Mouse (Mus musculus) hindbrain, embryonic 11.5 days (tissue): ENCODE results near the gene Tmem246. TPM values are rescaled to one million over a fixed set of nuclear protein-coding genes. Genes with fewer than 3 reads are reported as not detected.
"Not testable (repeated sequence)": the region's sequence is repeated elsewhere in the genome, so short reads cannot be mapped to it uniquely, and the experiment has no call there.

ENCODE experiments used
- ATAC-seq: fragments of 200-750 bp; cut with Nextera tagmentation; 2 replicates; pipeline ENCODE4 v1.8.0; 2017; ENCODE audit warnings: mild to moderate bottlenecking, moderate TSS enrichment, moderate library complexity; ENCODE audit not compliant: low FRiP score
- DNase-seq: peaks from one replicate; pipeline ENCODE4 v3.0.0-alpha.2; 2015; ENCODE audit warnings: low spot score
- H3K27ac ChIP-seq: fragments of 300-500 bp; sonication (generic); 2 replicates; pipeline ENCODE4 v1.5.1; 2014; ENCODE audit warnings: mild to moderate bottlenecking, low read depth, low read length
- H3K27me3 ChIP-seq: fragments of 300-500 bp; sonication (generic); 2 replicates; pipeline ENCODE4 v1.6.1; 2014; ENCODE audit warnings: mild to moderate bottlenecking, low read length, moderate library complexity, mixed read lengths; ENCODE audit not compliant: control insufficient read depth, insufficient read depth
- H3K36me3 ChIP-seq: fragments of 300-500 bp; sonication (generic); 2 replicates; pipeline ENCODE4 v1.6.1; 2014; ENCODE audit warnings: mild to moderate bottlenecking, low read length, moderate library complexity, mixed read lengths; ENCODE audit not compliant: control insufficient read depth, insufficient read depth
- H3K4me1 ChIP-seq: fragments of 300-500 bp; sonication (generic); replicated peaks from 2 replicates; pipeline ENCODE4 v1.6.1; 2014; ENCODE audit warnings: low read length, mixed read lengths; ENCODE audit not compliant: control insufficient read depth, insufficient read depth
- H3K4me2 ChIP-seq: fragments of 300-500 bp; sonication (generic); replicated peaks from 2 replicates; pipeline ENCODE4 v1.6.1; 2014; ENCODE audit warnings: mild to moderate bottlenecking, low read depth, low read length
- H3K4me3 ChIP-seq: fragments of 300-500 bp; sonication (generic); 2 replicates; pipeline ENCODE4 v1.5.1; 2014; ENCODE audit warnings: low read depth, low read length
- H3K9ac ChIP-seq: fragments of 300-500 bp; sonication (generic); 2 replicates; pipeline ENCODE4 v1.6.1; 2014; ENCODE audit warnings: low read depth, low read length
- H3K9me3 ChIP-seq: fragments of 300-500 bp; sonication (generic); 2 replicates; pipeline ENCODE4 v1.6.1; 2016; ENCODE audit warnings: low read length; ENCODE audit not compliant: control insufficient read depth
- WGBS: fragments of 180-500 bp; shearing (Covaris S2); extraction: QIAGEN DNeasy Blood & Tissue Kit; methylation state at CpG from one replicate; pipeline ENCODE4 v1.1.7; 2014; 5-methylcytosine and 5-hydroxymethylcytosine counted together
- polyA plus RNA-seq: library from polyadenylated mRNA; unstranded; fragments of >200 nt; fragmentation: Nextera tagmentation; extraction: Ambion mirVana; gene quantifications from 2 replicates; pipeline ENCODE4 v1.2.1, GENCODE M21; 2014

The Tmem246 gene
- polyA plus RNA-seq, 1 experiment from 2014 or later = 24.9 TPM

DNA sequence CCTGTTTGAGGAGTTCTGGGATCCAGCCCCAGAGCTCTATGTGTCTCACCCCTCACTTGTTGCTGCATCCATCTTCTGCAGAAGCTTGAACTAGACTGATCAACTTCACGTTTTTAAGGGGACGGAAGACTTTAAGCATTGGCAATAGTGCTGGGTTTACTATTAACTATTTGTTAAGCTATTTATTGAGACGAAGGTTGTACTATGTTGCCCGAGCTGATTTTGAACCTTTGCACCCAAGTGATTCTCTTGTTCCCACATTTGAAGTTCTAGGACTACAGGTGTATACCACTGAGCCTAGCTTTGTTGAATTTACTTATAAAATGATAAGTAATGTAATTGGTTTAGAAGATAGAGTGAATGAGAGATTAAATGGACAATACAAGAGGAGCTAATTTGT, 26.2 kb upstream of the Tmem246 start:
- Histone ChIP-seq H3K4me3 (no peak overlapping the region), H3K36me3 (no peaks in the 10 kb centered on the region), H3K27me3 (no peaks in the 10 kb centered on the region), H3K9me3 (no peaks in the 10 kb centered on the region), H3K9ac (no peak overlapping the region), H3K4me2 (no peak overlapping the region), H3K27ac (no peak overlapping the region), H3K4me1 (no peaks in the 10 kb centered on the region)
- no peak for ATAC-seq
- DNase-seq = no peak
- WGBS = 86% methylated on average over 4 of the region's 4 CpGs

DNA sequence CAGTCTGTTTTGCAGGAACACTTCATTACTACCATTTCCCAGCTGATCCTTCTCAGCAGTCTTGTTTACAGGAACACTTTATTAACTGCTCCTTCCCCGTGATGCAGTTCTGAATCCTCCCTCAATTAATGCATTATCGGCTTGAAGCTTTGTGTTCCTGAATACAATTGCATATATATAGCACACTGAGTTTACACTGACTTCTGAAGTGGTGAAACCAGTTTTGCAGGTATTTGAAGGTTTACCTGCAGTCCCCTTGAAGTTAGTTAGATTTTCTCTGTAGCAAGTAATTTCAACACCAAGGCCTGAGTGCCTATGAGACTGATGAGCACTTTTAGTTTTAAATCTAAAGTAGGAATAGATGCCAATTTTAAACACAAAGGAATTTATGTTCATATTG, 24.6 kb upstream of the Tmem246 start:
- DNase-seq = no peak
- H3K4me2 ChIP-seq = no peak overlapping the region
- H3K4me3 ChIP-seq = no peak overlapping the region
- no peak overlapping the region for H3K9ac ChIP-seq
- no peaks in the 10 kb centered on the region for H3K36me3 ChIP-seq
- no peaks in the 10 kb centered on the region for H3K27me3 ChIP-seq
- H3K27ac ChIP-seq = no peak overlapping the region
- no peaks in the 10 kb centered on the region for H3K4me1 ChIP-seq
- ATAC-seq = no peak
- 85% methylated on average over 2 of the region's 2 CpGs for WGBS
- H3K9me3 ChIP-seq = no peaks in the 10 kb centered on the region

DNA sequence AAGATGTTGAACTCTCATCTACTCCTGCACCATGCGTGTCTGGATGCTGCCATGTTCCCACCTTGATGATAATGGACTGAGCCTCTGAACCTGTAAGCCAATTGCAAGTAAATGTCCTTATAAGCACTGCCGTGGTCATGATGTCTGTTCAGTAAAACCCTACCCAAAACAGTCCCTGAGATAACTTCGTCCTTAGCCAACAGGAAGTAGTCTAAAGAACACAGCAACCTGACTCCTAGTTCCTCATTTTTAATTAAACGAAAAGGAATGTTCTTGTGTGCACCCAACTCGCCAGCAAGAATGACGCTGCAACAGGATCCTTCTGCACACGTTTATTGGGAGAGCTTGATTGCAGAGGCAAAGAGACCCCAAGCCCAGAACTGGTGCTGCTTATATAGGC, 22.2 kb upstream of the Tmem246 start:
- not testable (repeated sequence) for H3K36me3 ChIP-seq, H3K27me3 ChIP-seq, H3K4me2 ChIP-seq, H3K4me1 ChIP-seq, H3K4me3 ChIP-seq, H3K9ac ChIP-seq, DNase-seq, ATAC-seq, H3K27ac ChIP-seq, H3K9me3 ChIP-seq
- WGBS = 94% methylated on average over 7 of the region's 7 CpGs

DNA sequence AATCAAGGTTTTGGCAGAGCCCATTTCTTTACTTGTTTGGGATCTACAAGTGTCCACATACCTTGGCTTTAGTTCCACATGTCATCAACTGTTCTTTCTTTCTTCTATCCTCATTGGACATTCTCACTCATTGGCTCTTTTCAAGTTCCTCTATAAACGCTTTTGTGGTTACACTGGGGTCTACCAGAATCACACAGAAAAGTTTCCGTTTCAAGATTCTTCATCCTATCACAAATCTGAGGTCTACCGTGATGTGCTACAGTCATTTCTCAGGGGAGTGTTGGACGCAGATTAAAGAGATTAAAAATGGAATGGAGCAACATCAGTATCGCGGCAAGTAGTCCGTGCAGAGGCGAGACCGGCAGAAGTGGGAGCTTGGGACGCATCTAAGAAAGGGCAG, 19.2 kb upstream of the Tmem246 start:
- Histone ChIP-seq H3K9ac (no peak overlapping the region), H3K4me3 (no peak overlapping the region), H3K4me2 (no peak overlapping the region), H3K4me1 (no peaks in the 10 kb centered on the region), H3K27ac (no peak overlapping the region), H3K9me3 (no peaks in the 10 kb centered on the region), H3K36me3 (no peaks in the 10 kb centered on the region), H3K27me3 (no peaks in the 10 kb centered on the region)
- WGBS = 95% methylated on average over 10 of the region's 10 CpGs
- no peak for DNase-seq
- no peak for ATAC-seq

DNA sequence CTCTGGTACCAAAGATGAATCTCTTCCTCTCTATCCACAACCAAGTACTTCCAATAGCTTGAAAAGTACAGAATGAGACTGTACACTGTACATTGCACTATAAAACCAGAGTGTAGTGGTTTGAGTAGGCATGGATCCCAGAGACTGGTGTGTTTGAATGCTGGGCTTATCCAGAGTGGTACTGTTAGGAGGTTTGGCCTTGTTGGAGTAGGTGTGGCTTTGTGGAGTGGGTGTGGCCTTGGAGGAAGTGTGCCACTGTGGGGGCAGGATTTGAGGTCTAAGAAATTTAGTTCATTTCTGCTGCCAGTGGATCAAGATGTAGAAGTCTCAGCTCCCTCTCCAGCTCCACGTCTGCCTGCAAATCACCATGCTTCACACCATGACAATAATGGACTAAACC, 7.8 kb upstream of the Tmem246 start:
- Histone ChIP-seq H3K27me3 (no peaks in the 10 kb centered on the region), H3K9me3 (no peaks in the 10 kb centered on the region), H3K4me2 (no peak overlapping the region), H3K4me3 (no peak overlapping the region), H3K9ac (no peak overlapping the region), H3K36me3 (no peaks in the 10 kb centered on the region), H3K4me1 (no peaks in the 10 kb centered on the region), H3K27ac (no peak overlapping the region)
- WGBS = 79% methylated on average over 1 of the region's 1 CpGs
- DNase-seq (no peak), ATAC-seq (no peak)

DNA sequence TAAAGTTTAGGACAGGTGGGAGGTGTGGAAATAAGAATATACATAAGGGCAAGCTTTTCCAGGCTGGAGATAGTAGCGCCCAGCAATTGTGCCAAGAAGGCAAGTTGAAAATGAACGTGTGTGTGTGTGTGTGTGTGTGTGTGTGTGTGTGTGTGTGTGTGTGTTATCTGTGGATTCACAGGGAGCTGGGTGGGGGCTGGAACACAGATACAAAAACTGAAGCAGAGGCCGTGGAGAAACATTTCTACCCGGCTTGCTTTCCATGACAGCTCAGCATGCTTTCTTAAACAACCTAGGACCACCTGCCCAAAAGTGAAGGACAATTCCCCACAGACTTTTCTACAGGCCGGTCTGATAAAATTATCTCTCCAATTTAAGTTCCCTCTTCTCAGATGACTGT, 6.9 kb upstream of the Tmem246 start:
- Histone ChIP-seq H3K4me2 (no peak overlapping the region), H3K9me3 (no peaks in the 10 kb centered on the region), H3K36me3 (no peaks in the 10 kb centered on the region), H3K4me3 (no peak overlapping the region), H3K27ac (no peak overlapping the region), H3K27me3 (no peaks in the 10 kb centered on the region), H3K9ac (no peak overlapping the region), H3K4me1 (no peaks in the 10 kb centered on the region)
- ATAC-seq (no peak), DNase-seq (no peak)
- WGBS = 87% methylated on average over 5 of the region's 5 CpGs

DNA sequence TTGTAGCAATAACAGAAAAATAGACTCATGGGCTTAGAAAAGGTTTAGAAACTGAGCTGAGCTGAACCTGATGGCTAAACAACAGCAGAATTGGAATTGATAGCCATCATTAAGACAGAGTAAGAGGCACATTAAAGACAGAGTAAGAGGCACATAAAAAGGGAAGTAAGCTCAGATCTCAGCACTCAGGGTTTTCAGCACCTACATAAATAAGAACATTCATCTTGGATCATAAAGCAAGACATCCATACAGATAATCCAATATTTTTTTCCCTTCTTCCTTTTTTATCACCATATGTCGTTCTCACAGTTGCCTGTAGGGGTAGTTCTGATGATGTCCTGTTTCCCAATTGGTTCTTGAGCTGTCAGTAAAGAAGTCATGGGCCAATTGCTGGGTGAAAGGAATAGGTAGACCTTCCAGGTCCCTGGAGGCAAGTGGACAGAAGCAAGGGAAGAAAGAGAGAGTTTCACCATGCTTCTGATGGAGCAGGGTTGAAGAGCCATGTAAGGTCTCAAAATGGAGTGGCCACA, 6.4 kb upstream of the Tmem246 start:
- Histone ChIP-seq H3K9ac (no peak overlapping the region), H3K4me3 (no peak overlapping the region), H3K27me3 (no peaks in the 10 kb centered on the region), H3K4me2 (no peak overlapping the region), H3K4me1 (no peaks in the 10 kb centered on the region), H3K9me3 (no peaks in the 10 kb centered on the region), H3K36me3 (no peaks in the 10 kb centered on the region), H3K27ac (no peak overlapping the region)
- ATAC-seq = no peak
- WGBS = 70% methylated on average over 1 of the region's 1 CpGs
- DNase-seq = no peak

DNA sequence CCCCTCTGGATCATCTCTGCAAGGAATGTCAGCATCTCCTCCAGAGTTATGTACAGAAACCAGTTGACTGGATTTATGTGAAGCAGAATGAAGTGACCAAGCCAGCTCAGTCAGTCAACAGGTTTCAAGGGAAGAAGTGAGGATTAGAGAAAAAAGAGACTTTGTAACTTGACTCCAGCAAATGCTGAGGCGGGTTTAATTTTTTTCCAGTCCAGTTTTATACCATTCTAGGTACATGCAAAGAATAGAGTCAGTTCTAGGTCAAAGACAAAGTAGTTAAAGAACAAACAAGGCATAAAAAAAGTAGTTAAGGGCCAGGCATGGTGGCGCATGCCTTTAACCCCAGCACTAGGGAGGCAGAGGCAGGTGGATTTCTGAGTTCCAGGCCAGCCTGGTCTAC, 5.5 kb upstream of the Tmem246 start:
- Histone ChIP-seq H3K4me3 (no peak overlapping the region), H3K9ac (no peak overlapping the region), H3K36me3 (no peaks in the 10 kb centered on the region), H3K4me1 (no peaks in the 10 kb centered on the region), H3K27me3 (no peaks in the 10 kb centered on the region), H3K27ac (no peak overlapping the region), H3K9me3 (no peaks in the 10 kb centered on the region), H3K4me2 (no peak overlapping the region)
- ATAC-seq = no peak
- 88% methylated on average over 2 of the region's 2 CpGs for WGBS
- no peak for DNase-seq

DNA sequence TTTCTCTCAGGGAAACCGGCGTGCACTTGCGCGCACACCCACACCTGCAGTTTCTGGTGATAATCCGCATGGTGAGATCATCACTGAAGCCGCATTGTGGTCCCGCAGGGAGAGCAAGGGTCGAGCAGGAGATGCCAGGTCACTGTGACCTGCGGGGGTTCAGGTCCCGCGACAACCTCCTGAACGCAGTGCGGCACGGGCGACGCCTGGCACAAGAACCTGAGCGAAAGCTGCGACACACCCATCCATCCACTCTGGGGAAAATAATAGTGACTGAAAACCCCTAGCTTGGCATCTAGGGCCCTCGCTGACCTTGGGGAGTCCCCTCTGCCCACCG, 862 bp downstream of the Tmem246 start:
- H3K9me3 ChIP-seq = no peaks in the 10 kb centered on the region
- H3K36me3 ChIP-seq = no peaks in the 10 kb centered on the region
- peak overlapping the region; percentile 69 for H3K4me3 ChIP-seq
- no peaks in the 10 kb centered on the region for H3K27me3 ChIP-seq
- H3K4me2 ChIP-seq = peak overlapping the region; percentile 85
- peak overlapping the region; percentile 55; the same call in 1 of the 2 replicates for H3K27ac ChIP-seq
- H3K9ac ChIP-seq = peak overlapping the region; percentile 80
- ATAC-seq = no peak; the same call in 1 of the 2 replicates
- H3K4me1 ChIP-seq = no peaks in the 10 kb centered on the region
- no peak for DNase-seq
- under 1% methylated on average over 20 of the region's 20 CpGs for WGBS
